Mouse (Mus musculus): Measurements from ENCODE around the gene Akap2.
A peak's percentile ranks its signal among the peaks of the same experiment; 100 is the strongest.
"Not testable (repeated sequence)": the region's sequence is repeated elsewhere in the genome, so short reads cannot be mapped to it uniquely, and the experiment has no call there.

Gene Akap2

DNA sequence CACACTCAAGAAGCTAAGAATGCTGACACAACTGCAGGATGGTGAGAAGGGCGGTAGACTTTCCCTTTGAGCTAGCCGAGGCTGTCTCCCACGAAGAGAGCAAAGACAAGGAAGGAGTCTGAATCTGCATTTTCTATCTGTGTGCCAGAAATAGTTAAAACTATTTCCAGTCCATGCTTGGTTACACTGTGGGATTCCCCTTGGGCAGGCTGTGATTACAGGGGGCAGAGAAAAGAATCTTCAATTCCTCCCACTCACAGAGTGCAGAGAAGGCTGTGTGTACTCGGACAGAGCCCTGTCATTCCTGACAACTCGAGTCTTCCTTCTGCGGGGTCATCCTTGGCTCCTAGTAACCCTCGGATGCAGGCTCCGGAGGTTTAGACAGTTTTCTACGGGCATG lies 149.5 kb downstream of the Akap2 start:
- no peak for DNase-seq (ENCODE audit: low spot score in 2 of 2)

DNA sequence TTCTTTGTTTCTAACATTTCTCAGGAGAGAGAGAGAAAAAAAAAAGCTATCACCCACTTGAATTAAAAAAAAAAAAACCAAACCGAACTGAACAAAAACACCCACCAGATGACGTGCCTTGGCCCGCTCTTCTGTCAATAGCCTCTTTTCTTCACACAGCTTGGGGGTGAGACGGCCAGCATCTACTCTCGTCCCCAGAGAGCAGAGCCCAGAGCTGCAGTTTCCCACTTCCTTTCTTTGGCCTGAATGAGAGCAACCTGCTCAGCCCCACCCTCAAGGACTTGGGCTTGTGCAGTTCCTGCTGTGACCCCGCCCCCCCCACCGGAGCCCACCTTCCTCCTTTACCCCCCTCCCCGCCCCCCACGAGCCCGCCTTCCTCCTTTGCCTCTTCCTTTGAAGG lies 150.0 kb downstream of the Akap2 start:
- DNase-seq (ENCODE audit: low spot score in 2 of 2), result peak; percentile 20 to 45

DNA sequence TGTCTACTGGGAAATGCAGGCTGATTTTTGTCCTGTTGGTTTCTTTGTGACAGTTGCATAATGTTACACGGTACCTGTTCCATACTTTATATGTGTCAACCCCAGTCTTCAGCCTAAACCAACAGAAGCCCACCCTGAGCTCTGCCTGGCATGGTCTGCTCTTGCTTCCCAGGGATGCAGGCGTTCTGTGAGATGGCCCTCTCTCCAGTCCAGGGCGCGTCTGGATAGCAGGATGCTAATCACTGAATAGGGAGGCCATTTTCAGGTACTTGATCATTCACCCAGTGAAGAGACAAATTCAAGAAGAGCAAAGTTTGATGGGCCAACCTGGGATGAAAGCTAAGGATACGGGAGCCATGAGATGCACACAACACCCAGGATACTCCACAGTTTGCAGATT lies 161.7 kb downstream of the Akap2 start:
- no peak for DNase-seq (ENCODE audit: low spot score in 2 of 2)

DNA sequence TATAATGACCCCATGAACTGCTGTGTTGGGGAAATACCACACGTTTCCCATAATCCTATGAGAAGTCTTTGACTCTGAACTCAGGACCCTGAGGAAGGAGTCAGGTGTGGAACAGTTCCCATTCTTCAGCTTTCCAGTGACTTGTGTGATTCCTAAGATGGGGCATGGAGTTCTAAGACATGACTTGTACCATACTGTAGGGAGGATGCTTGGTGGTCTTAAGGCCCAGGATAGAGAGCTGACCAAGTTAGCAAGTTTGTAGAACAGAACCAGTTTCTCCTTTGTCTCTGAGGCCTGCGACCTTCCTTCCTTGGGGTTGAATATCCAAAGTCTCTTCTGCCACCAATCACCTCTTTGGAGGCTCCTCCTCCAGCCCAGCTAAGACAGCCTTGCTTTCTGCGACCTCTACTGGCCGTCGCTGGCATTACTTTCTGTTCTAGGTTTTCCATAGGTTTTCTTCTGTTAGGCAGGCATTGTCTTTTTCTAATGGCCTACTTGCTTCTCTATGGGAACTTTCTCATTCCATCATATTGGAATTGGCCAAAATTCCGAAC lies 162.4 kb downstream of the Akap2 start:
- DNase-seq (ENCODE audit: low spot score in 2 of 2), result peak; percentile 66 to 86

DNA sequence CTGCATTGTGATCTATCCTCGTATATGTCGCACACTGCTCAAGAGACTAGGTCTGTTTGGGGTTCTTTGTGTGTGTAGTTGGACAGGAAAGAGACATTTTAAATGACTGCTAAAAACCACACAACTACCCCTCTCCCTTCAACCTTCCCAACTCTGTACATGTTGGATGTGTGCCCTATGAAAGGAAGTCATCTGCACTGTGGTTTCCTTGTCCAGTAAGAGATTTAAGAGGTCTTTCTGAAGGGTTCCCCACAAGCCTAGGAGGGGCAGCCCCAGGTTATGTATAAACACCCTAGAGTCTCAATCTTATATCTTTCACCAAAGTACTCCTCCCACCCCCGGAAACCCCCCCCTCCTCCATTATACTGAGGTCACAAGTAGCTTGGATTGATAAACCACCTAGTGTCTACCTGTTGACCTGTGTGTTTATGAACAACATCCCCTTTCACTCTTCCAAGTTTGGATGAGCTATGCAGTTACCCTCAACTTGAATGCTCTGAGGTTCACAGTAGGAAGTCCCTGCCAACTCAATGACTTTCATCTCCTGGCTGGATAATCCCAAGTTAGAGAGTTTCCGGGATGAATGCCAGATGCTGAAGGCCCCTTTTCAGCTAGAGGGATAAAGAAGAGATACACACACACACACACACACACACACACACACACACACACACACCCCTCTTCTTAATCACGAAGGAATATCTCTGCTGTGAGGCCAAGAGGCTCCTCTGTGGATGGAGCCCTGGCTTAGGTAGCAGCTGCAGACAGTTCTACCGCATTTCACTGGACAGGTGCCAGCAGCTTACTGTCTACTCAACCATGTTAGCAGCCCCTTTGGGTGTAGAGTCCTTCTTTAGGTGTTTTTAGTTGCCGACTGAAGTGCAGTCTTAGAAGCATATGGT lies 166.3 kb downstream of the Akap2 start:
- no peak for DNase-seq (ENCODE audit: low spot score in 2 of 2)

DNA sequence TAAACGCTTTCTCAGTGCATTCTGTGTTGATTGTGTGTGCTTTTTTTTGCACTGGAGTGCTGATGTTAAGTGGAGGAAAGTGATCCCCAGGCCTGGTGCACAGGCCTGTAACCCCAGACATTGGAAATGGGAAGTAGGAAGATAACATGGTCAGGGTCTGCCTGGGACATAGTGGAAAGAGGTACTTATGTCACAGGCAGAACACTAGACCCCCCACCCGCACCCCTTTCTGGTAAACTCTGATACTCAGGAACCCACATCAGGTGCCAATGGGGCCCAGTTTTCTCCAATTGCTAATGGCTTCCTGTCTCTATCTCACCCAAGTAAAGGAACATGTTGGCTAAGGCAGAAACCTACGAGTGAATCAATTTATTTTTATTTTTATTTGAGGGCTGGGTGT lies 167.1 kb downstream of the Akap2 start:
- no peak for DNase-seq (ENCODE audit: low spot score in 2 of 2)

DNA sequence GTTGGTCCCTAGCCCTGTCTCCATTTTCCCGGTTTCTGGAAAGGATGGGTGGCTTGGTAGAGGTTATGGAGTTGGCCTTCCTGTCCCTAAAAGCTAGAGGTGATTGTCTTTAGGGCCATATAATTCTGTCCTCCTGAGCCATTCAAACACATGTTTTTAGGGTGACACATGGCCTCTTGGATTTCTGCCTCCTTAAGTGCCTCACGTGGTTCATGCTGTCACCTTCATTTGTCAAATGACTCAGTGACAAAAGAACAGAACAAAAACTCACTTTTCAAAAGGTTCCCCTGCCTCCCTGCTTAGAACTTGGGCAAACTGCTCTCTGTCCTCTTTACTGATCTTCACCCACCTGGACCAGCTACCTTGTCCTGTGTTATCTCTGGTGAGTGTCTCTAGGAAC lies 167.7 kb downstream of the Akap2 start:
- DNase-seq (ENCODE audit: low spot score in 2 of 2), result no peak

DNA sequence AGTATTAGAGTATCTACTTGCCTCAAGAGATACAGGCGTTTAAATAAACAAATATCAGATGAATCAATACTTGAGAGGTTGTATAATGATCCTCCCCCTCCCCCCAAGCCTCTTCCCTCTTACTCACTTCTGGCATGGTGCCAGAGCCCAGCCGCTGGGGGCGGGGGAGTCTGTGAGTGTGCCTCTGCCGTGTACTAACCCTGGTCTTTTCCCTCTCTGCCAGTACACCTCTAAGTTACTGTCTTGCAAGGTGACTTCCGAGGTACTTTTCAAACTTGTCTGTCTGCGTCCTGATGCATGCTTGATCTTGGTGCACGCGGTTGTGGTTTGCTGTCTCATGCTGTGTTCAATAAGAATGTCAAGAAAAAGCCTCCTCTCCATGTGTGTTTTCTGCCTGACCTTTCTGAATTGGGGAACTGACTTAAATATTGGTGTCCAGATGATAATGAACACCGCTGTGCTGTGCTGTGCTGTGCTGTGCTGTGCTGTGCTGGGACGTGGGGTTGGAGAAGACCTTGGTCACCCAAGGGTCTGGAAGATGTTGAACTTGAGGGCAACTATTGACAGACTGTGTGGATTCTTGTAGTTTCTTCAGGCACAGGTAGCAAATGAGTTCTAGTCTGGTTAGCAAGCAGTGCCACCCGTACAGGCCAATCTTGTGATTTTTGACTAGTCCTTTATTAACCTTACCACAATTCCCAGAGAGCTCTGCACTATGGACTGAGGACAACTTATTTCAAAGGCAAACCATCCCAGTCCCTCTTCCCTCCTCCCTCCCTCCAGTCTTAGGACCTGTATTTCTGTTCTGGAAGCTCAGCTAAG lies 168.8 kb downstream of the Akap2 start:
- DNase-seq (ENCODE audit: low spot score in 2 of 2), result peak in 1 of 2 experiments; percentile 35

DNA sequence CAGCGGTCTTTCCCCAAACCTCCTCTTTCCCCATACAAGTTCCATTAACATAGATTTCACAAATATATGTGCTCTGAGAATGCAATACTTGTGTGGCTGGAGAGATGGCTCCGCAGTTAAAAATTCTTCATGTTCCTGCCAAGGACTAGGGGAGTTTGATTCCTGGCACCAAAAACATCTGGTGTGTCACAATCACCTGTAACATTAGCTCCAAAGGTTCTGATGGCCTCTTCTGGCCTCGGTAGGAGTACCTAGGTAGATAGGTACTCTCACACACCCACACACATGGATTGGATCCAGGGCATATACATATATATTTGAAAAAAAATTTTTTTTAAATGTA lies 169.4 kb downstream of the Akap2 start:
- no peak for DNase-seq (ENCODE audit: low spot score in 2 of 2)

DNA sequence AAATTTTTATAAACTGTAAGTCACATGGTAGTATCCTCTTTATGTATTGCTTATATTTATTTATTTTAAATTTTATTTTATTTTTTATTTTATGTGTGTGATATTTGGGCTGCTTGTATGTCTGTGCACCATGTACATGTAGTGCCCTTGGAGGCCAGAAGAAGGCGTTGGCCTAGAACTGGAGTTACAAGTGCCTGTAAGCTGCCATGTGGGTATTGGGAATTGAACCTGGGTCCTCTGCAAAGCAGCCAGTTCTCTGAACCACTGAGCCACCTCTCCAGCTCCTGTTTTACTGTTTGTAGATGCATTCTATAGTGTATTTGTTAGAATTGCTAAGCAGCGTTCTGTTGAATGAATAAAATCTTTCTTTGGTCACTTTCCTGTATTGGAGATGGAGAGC lies 170.8 kb downstream of the Akap2 start:
- no peak for DNase-seq (ENCODE audit: low spot score in 2 of 2)

DNA sequence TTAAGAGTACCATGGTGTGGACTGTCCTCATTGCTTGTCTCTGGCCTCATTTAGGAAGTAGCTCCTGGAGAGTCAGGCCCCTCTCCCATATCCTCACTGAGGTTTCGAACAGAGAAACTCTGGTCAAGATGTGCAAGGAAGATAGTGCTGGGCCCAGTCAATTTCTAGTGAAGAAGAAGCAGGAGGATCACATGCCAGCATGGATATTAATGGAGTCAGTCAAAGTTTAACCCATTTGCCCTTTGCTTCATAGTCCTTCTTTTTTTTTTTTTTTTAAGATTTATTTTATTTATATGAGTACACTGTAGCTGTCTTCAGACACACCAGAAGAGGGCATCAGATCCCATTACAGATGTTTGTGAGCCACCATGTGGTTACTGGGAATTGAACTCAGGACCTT lies 171.5 kb downstream of the Akap2 start:
- DNase-seq (ENCODE audit: low spot score in 2 of 2), result not testable (repeated sequence)

DNA sequence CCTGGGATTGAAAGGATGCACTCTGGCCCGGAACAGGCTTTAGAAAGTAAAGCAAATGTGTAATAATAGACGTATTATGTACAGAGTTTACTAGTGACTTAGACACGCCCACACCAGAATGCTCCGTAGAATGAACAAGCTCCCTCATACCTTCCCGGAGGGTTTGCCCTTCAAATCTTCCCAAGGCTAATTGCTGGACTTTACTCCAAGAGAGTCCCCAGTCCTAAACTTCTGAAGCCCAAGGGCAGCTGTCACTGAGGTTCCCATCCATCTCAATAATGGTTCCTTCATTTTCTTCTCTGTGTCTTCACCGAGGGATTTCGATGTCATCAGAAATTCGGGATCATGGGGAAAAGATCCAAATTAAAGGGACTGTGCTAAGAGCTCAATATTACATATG lies 172.3 kb downstream of the Akap2 start:
- no peak for DNase-seq (ENCODE audit: low spot score in 2 of 2)

DNA sequence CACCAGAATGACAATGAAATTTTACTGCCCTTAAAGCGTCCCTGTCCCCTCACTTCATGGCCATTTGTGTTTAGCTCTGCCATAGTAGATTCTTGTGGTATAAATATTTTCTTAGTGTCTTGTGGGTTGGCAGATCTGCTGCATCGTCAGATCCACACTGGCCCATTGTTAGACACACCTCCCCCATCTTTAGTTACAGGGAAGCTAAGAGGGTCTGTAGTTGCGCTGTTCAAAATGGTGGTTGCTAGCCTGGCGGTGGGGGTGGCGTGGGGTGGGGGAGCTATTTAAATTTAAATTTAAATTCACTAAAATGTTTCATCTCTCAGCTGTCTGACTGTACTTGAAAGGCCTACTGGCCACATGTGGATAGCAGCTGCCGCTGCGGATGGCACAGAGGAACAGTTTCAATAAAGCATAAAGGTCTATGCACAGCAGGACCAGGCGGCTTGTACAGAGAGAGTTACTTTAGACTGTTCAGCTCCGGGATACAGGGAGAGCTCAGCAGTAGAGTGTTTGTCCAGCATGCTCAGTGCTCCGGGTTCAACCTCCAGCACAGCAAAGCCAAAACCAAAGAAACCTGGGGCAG lies 174.6 kb downstream of the Akap2 start:
- DNase-seq (ENCODE audit: low spot score in 2 of 2), result no peak

DNA sequence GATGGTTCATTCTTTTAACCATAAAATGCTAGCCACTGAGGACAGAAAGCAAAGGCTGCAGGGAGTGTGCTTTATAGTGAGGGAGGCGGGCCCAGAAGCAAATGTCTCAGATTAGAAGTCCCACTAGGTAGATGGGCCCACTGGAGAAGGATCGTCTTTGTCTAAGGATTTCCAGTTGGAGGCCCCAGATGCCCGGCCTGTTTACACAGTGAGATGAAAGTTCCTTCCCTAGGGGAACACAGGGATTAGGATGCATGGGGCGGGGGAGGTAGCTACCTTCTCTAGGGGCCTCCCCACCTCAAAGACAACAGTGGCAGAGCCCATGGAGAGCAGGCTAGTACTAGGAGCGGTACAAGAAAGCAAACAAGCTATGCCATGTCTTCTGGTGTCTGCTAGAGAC lies 177.7 kb downstream of the Akap2 start:
- DNase-seq (ENCODE audit: low spot score in 2 of 2), result no peak

DNA sequence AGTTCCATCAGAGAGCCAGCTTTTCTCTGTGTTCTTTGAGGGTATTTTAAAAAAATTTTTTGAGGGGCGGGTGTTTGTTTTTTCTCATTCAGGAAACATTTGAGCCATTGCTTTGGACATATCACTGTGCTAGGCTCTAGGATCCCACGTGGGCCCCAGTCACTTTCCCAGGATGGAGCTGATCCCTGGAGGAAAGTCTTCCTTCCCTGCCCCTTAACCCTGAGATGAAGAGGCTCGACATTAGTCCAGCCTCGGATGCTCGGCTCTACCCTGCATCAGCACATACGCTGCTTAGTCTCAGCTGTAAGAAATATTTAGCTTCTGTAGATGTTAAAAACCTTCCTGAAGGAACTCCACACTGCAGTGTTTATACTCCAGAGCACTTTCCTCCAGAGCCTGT lies 178.4 kb downstream of the Akap2 start:
- DNase-seq (ENCODE audit: low spot score in 2 of 2), result no peak

DNA sequence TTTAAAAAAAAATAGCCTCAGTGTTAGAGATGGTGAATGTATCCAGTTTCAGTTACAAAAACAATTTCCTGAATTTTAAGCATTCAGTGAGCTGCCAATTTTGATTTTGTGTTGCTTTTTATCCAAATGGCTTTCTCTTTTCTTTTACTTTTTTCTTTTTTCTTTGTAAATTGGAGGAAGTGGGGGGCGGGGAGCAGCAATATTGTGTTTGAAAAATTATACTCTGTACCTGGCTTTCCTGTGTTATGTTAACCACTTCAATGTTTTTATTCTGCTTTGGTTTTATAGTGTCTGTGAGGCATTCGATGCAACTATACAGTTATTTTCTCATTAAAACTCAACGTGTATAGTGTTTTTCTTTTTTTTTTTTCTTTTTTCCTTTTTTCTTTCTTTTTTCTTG lies 179.2 kb downstream of the Akap2 start:
- DNase-seq (ENCODE audit: low spot score in 2 of 2), result peak in 1 of 2 experiments; percentile 19

DNA sequence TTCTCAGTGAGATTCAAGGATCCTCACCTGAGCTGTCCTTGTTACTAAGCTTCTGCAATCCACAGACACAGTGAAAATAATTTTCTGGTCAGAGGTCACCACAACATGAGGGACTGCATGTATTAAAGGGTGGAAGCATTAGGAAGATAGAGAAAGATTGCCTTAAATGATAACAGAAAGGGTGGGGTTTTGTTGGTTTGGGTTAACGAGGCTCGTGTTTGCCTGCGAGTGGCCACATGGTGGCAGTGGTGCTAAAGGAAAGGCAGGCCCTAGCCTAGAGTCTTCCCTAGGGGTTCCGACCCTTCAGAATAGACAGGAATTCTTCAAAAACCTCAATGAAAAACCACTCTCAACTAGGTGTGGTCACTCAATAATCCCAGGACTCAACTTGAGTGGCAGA lies 183.8 kb downstream of the Akap2 start:
- DNase-seq (ENCODE audit: low spot score in 2 of 2), result peak in 1 of 2 experiments; percentile 57

DNA sequence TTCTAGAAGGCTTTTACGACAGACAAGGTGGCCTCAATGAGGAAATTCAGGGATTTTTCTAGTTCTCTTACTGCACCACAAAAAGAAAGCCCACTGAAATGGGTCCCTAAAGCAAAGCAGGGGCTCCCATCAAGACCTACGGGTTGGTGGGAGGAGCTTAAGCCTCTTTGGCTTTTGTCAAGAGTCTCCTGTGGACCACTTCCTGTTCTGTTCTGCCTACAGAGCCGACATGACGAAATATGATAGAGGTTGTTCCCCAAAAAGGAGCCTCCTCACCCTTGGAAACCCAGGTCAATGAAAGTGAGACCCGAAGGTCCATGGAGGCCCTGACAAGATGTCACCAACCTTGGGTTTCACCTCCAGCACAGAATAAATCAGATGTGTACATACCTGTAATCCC lies 185.2 kb downstream of the Akap2 start:
- no peak for DNase-seq (ENCODE audit: low spot score in 2 of 2)

DNA sequence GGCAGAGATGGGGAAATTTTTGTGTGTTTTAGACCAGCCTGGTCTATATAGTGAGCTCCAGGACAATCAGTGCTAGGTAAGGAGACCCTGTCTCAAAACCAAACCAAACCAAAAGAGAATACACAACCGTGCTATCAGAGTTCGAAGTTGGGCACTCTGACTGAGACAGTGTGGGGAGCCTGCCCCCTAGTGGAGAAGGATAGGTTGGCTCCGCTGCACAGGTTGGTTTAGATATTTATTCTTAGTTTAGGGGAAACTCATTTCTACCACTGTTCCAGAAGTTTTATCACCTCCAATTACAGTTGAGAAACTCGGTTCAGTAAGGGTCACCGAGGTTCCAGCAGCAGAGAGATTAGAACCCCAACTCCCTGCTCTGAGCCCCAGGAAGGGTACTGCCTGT lies 186.8 kb downstream of the Akap2 start:
- DNase-seq (ENCODE audit: low spot score in 2 of 2), result peak; percentile 45 to 83

DNA sequence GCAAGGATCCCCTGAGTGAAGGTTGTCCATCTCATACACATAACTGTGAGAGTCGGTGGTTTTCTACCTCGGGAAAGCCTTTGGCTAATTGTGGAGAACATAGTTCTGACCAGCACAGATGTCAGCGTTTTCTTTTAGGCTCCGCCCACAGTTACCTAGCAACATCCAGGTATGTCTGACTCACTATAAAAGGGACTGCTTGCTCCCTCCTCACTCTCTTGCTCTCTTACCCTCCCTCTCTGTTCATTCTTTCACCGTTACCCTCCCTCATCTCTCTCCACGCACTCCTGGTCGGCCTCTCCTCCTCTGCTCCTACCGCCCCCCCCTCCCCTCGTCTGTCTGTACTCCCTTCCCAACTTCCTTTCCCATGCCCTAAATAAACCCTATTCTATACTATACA lies 187.2 kb downstream of the Akap2 start:
- DNase-seq (ENCODE audit: low spot score in 2 of 2), result no peak

DNA sequence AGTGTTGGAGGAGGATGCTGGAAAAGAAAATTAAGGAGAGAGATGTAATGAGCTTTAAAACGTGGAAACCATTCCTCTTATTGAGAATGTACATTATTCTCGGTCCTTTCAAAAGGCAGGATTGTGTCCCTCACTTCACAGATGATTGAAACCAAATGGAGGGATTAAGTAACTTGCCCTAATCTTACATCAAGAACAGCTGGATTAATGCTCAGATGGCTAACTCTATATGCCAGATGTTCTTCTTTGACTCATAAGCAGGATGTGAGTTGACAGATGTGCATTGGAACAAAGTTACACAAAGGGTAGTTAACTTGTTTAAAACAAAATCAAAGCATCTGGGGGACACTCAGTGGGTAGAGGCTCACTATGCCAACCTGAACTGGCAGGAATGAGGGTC lies 189.3 kb downstream of the Akap2 start:
- DNase-seq (ENCODE audit: low spot score in 2 of 2), result no peak

DNA sequence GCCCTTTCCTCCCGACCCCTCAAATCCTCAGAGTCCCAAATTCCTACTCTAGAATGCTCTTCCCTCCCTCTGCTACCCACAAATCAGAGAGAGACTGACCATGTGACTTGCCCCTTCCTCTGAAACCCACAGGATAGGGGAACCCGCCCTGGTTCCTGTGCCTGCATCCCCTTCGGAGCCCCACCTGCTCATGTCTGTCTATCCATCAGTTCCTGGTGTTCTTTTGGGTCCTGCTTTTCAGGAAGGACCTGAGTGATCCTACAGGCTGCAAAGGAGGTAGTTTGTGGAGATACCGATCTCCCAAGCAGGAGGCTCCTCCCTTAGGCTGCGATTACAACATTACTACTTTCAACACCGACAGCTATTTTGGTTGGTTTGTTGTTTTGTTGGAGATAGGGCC lies 191.4 kb downstream of the Akap2 start:
- DNase-seq (ENCODE audit: low spot score in 2 of 2), result no peak

All from thymus, postnatal 10 days (tissue).